Mouse (Mus musculus) gastrocnemius, postnatal 4 days (tissue): ENCODE measurements around the gene Pard3. TPM values are rescaled to one million over a fixed set of nuclear protein-coding genes. Genes with fewer than 3 reads are reported as not detected.

Source experiments
- DNase-seq, 2 experiments: peaks; one replicate each; pipeline ENCODE4 v3.0.0; 2021 to 2022; ENCODE audit warnings: low spot score in 2 of 2, mixed read lengths in 2 of 2
- total RNA-seq, 2 experiments: library from RNA; stranded (reverse); gene quantifications; 2 replicates each; pipeline ENCODE4 v1.2.3; 2021

Pard3 gene
- total RNA-seq, 2 experiments from 2014 or later = 48.7 to 52.2 TPM

GRCm38 (mm10) chr8:127325749-127326148 lies 262.1 kb downstream of the Pard3 start:
- DNase-seq = no peak

- DNase-seq = no peak
These were observed 266.8 kb downstream of the Pard3 start for GRCm38 (mm10) chr8:127330258-127331187.

DNA sequence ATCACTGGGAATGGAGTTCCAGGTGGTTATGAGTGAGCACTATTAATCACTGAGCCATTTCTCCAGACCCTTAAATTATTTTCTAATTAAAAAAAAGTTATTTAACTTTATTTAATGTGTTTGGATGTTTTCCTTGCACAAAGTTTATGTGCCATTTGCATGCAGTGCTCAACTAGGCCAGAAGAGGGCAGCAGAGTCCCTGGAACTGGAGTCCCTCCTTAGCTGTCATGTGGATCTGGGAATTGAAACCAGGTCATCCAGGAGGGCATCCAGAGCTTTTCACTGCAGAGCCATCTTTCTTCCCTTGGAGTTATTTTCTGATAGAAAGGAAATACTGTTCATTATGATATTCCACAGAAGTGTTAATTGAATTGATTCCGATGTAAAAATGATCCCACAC lies 268.1 kb downstream of the Pard3 start:
- DNase-seq = peak; percentile 27 to 56

- DNase-seq = no peak
These were observed 271.5 kb downstream of the Pard3 start for GRCm38 (mm10) chr8:127335216-127335615.

DNA sequence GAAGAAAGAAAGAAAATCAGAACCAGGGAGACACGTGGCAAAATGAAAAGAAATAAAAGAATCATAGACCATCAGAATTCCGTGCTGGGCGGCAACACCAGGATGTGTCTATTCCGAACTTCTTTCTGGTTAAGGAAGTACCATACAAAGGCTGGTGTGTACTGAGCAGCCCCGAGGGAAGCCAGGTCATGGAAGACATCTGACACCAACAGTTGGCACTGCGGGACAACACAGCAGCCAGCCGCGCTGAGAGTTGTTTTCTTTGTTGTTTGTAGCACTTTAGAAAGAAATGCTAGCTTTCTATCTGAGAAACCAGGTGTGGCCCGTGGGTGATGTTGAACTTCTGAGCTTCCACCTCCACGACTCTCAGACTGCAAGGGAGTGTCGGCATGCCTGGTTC lies 274.5 kb downstream of the Pard3 start:
- DNase-seq = no peak

DNA sequence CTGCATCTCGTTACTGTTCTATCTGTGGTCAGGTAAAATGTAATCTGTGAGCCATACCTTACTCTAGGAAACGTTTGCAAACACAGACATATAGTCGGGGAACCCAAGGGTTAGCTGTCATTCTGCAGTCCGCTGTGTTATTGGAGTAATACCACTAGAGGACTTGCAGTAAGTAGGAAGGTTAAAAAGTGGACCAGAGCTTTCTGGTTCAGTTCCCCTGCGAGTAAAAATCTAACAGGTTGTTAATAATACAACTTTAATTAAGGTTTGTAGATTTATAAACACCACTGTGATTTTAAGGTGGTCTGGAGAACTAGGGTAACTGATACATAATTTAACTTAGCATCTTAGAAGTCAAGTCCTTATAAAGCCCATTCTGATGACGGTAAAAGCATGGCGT lies 277.4 kb downstream of the Pard3 start:
- DNase-seq = no peak

GRCm38 (mm10) chr8:127343115-127343514 lies 279.4 kb downstream of the Pard3 start:
- DNase-seq = no peak

GRCm38 (mm10) chr8:127344421-127344820 lies 280.7 kb downstream of the Pard3 start:
- no peak for DNase-seq

DNA sequence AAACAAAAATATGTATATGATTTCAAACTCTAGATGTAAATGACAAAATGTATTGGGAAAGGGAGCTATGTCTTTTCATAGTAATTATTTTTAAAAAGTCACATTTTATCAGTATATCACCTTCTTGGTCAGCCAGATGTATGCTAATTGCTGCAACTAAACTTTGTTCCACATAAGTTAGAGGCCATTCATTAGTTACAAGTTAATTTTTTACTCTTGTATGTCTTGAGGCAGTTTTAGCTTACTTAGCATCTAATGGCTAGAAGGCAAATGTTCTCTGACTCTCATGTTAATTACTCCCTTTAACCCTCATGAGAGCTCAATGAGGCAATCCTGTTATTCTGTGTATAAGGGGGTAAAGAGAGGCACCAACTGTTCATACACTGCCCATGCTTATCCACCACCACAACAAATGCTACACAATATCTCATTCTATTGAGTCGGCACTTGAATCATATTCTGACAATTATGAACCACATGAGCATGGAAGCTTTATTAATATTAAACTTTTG lies 282.3 kb downstream of the Pard3 start:
- DNase-seq = no peak

DNA sequence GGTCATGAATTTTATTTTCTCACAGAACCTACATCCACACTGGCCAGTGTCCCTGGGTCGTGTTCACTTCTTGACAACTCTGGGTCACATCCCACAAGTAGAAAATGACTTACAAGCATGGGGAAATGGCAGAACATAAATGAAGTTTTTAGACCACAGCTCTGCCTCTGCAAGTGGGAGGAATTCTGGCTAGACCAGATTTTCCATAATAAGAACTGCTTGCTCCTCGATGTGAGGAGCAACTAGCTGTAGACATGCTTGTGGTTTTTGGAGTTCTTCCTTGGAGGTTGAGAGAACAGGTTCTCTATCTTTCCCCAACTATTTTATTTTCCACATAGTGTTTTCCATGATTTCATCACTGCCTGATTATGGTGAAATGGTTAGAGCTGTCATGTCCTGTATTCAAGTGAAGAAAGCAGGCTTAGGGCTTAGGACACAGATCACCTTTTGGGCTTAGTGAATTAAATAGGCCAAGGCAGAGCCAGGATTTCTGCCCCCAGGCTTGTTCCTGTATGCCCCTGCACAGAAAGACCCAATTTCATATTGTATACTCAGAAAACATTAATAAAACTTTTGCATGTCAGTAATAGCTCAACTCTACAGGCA lies 284.3 kb downstream of the Pard3 start:
- no peak for DNase-seq

- no peak for DNase-seq
These were observed 298.1 kb downstream of the Pard3 start for GRCm38 (mm10) chr8:127361796-127362195.

DNA sequence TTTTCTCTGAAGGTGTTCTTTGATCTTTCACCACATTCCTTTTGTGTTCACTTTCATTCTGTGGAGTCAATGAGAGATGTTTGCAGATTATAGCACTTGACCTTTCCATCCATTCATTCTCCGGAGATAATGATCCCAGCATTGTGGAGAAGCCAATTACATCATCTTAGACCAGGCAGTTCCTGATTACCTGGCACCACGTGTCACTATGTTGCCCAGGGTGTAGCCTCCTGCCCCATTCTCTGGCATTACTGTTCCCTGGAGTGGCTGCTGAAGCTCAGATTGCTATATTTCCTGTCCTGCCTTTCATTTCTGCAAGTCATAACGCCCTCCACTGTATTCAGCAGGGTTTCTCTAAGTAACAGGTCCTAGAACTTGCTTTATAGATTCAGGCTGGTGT lies 304.7 kb downstream of the Pard3 start:
- DNase-seq = no peak

GRCm38 (mm10) chr8:127371326-127371949 lies 307.7 kb downstream of the Pard3 start:
- no peak for DNase-seq

DNA sequence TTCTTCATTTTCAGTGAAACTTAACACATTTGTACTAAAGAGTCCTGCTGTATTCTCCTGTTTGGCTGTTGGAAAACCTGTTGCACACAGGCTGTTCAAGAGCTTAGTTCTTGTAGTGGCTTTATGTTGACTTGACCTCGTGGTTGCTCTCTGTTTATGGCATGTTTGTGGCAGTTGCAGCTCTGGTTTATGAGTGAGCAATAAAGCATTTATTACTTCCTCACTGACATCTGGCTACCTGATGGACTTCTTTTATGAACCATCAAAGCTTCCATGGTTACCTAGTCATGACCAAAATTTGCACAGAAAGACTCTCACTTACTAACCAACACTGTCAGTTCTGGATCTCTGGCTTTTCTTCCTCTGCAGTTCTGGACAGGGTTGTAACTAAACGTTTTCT lies 314.1 kb downstream of the Pard3 start:
- no peak for DNase-seq

- no peak for DNase-seq
These were observed 315.5 kb downstream of the Pard3 start for GRCm38 (mm10) chr8:127378994-127379858.

GRCm38 (mm10) chr8:127381259-127381658 lies 317.6 kb downstream of the Pard3 start:
- no peak for DNase-seq

GRCm38 (mm10) chr8:127392700-127393099 lies 329.0 kb downstream of the Pard3 start:
- no peak for DNase-seq

DNA sequence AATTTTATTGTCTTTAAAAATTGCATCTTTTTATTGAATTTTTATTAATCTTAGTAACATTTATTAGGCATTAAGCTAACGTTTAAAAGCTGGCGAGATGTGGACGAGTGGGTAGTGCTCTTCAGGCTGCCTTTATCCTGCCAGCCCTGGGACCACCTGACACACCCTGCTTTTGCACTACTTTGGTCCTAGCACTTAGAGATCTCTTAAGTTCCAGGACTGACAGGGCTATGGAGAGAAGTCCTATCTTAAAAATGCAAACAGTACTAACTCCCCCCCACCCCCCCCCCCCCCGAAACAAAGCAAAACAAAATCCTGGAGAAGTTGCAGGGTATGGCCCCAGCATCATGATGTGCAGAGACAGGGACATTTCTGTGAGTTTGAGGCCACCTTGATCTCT lies 331.8 kb downstream of the Pard3 start:
- no peak for DNase-seq

DNA sequence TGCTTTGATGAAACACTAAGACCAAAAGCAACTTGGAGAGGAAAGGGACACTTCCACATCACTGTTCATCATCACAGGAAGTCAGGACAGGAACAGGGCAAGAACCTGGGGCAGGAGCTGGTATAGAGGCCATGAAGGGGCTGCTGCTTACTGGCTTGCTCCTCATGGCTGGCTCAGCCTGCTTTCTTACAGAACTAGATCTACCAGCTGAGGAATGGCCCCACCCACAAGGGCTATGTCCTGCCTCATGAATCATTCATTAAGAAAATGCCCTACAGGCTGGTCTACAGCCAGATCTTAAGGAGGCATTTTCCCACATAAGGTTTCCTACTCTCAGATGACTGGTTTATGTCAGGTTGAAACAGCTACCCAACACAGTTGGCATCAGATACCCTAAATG lies 342.1 kb downstream of the Pard3 start:
- no peak for DNase-seq

DNA sequence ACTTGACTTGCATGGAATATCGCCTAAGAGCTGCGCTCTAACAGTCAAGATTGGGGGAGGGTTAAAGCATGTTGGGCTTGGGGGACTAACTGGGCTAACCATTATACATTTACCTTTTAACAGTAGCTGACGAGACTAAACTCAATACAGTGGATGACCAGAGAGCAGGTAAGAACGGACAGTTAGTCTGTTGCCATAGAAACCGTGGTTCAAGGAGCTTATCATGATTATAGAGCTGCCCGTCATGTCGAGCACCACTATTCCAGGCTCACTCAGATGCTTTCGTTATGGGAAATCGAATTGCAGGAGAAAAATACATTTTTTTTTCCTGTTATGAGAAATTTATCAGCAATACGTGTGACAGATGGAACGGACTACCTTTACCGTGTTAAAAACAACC lies 346.9 kb downstream of the Pard3 start:
- DNase-seq = no peak
